In the genomic region with DNA sequence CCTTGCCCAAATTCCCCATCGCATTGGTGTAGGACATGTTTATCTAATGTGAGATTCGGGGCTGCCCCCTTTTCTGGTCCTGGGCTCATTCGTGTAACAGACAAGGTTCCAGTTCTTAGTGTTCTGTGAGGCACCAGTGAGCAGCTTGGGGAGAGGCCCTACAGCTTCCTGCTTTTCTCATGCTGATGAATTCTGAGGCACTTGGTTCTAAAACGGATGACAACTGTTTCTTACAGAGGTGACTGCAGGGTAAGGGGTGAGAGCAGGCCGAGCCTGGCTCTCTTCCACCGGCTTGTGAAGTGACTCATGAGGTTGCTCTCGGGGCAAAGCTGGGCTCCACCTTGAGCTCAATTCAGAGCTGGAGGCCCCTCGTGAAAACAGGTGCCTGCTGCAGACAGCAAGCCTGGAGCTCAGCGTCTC, we compare ENCODE assay signal across 10 mouse cellular contexts.
A peak's percentile ranks its signal among the peaks of the same experiment; 100 is the strongest.
DNase-seq lines count a peak whose midpoint lies in the region; ATAC-seq lines count a peak whose summit lies in the region.
"Had no signal": no experiment of that assay in that cellular context is flagged by ENCODE, and none has a peak within 500 bp of the region (broad histone marks: within the 10 kb centered on the region; RNA-seq: fewer than 3 reads in every experiment).

No protein-coding gene starts in this region.

- H3K9me3 ChIP-seq in limb, embryonic 13.5 days, result peaks cover under 1% of the 10 kb centered on the region; the same call in 1 of the 2 replicates
- H3K9me3 ChIP-seq in embryonic facial prominence, embryonic 10.5 days, result no peaks in the 10 kb centered on the region
- H3K9me3 ChIP-seq: liver, embryonic 13.5 days had no signal

- no peaks in the 10 kb centered on the region for H3K36me3 ChIP-seq in limb, embryonic 13.5 days
- no peaks in the 10 kb centered on the region for H3K36me3 ChIP-seq in embryonic facial prominence, embryonic 10.5 days (replicated peaks)
- H3K36me3 ChIP-seq: liver, embryonic 13.5 days had no signal

- 49% methylated on average over 9 of the region's 9 CpGs for WGBS in limb, embryonic 13.5 days
- WGBS in embryonic facial prominence, embryonic 10.5 days, result 69% methylated on average over 9 of the region's 9 CpGs

- peaks cover 38% of the 10 kb centered on the region for H3K4me1 ChIP-seq in limb, embryonic 13.5 days
- H3K4me1 ChIP-seq in embryonic facial prominence, embryonic 10.5 days, result peaks cover 9% of the 10 kb centered on the region; the same call in 1 of the 2 replicates
- H3K4me1 ChIP-seq: liver, embryonic 13.5 days had no signal

- no peaks in the 10 kb centered on the region for H3K27me3 ChIP-seq in limb, embryonic 13.5 days
- no peaks in the 10 kb centered on the region for H3K27me3 ChIP-seq in embryonic facial prominence, embryonic 10.5 days (replicated peaks; ENCODE audit: low read depth, poor library complexity, severe bottlenecking)
- H3K27me3 ChIP-seq: liver, embryonic 13.5 days had no signal

- ATAC-seq in limb, embryonic 13.5 days (ENCODE audit: low FRiP score, low read depth), result no peak
- ATAC-seq in cerebellum, adult (ENCODE audit: insufficient number of reproducible peaks, low FRiP score, low TSS enrichment), result no peak

- no peak overlapping the region for H3K4me3 ChIP-seq in limb, embryonic 13.5 days
- no peak overlapping the region for H3K4me3 ChIP-seq in embryonic facial prominence, embryonic 10.5 days
- H3K4me3 ChIP-seq: liver, embryonic 13.5 days had no signal

- H3K4me2 ChIP-seq in limb, embryonic 13.5 days (replicated peaks), result no peak overlapping the region
- H3K4me2 ChIP-seq: liver, embryonic 13.5 days had no signal

- peak; percentile 37 for DNase-seq in heart, postnatal 4 days
- DNase-seq in heart, adult 8-10 months (ENCODE audit: low spot score), result no peak
- DNase-seq in A20 (ENCODE audit: low read depth, low spot score), result peak; percentile 71
- DNase-seq in ZHBTc4 (ENCODE audit: low read depth, low spot score), result peak; percentile 46
- DNase-seq in embryonic facial prominence, embryonic 10.5 days (ENCODE audit: low spot score), result no peak
- no peak for DNase-seq in ovary, postnatal 14 days (ENCODE audit: low spot score)
- DNase-seq: cerebellum, adult 9-11 months; liver, embryonic 13.5 days had no signal

- H3K9ac ChIP-seq in limb, embryonic 13.5 days, result no peak overlapping the region; the same call in 1 of the 2 replicates
- H3K9ac ChIP-seq: liver, embryonic 13.5 days had no signal

- peak overlapping the region; percentile 40; the same call in 1 of the 2 replicates for H3K27ac ChIP-seq in limb, embryonic 13.5 days
- no peak overlapping the region for H3K27ac ChIP-seq in embryonic facial prominence, embryonic 10.5 days (replicated peaks)
- H3K27ac ChIP-seq: liver, embryonic 13.5 days had no signal

Comparison
In these comparisons a context has a peak if more than half of its experiments do, and no peak if none do; other contexts are left out.
1. DNase-seq: peak in heart, postnatal 4 days (single experiment), A20 (single experiment) and ZHBTc4 (single experiment); none in heart, adult 8-10 months (single experiment), embryonic facial prominence, embryonic 10.5 days (single experiment) and ovary, postnatal 14 days (single experiment).